9 mouse cellular contexts compared by ENCODE assay signal in the genomic region with DNA sequence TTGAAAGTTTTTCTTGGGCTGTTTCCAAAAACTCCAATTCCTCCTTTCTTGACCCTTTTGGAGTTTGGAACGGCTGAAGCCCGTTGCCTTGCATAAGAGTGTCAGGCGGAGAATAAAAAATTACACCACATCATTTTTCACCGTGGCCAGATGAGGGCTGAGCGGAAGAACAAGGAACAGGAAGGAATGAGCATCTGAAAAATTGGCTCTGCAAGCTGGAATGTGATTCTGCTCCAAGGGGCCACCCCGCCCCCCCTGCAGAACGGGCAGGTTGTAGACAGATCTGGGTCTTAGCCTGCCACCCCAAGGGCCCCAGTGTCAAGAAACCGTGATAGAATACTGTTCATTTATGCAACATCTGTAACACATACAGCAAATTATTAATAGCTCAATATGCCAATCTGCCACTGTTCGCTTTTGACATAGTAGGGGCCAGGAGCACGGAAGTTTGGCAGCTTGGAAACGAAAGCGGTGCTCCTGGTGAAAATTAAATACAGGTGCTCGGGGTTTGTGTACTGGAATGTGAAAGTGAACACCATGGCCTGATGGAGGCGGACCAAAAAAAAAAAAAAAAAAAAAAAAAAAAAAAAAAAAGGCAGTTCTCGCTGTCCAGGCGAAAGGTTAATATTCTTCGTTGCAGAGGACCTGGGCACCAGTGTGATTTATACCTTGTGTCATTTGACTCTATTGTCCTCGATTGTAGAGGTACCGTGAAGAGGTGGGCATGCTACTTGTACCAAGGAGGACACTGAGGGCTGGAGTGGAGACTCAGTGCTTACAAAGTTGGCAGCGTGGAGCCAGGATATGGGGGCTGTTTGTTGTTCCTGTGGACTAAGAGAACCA.
DNase-seq lines count a peak whose midpoint lies in the region; ATAC-seq lines count a peak whose summit lies in the region.
"Had no signal": no experiment of that assay in that cellular context is flagged by ENCODE, and none has a peak within 500 bp of the region (broad histone marks: within the 10 kb centered on the region; RNA-seq: fewer than 3 reads in every experiment).

No protein-coding gene starts in this region.

- H3K36me3 ChIP-seq in intestine, embryonic 14.5 days (ENCODE audit: control insufficient read depth, insufficient read depth, low read length) = no peaks in the 10 kb centered on the region
- H3K36me3 ChIP-seq in intestine, embryonic 16.5 days (ENCODE audit: control insufficient read depth, insufficient read depth, low read length) = no peaks in the 10 kb centered on the region
- H3K36me3 ChIP-seq: neural tube, embryonic 13.5 days had no signal

- H3K4me2 ChIP-seq in intestine, embryonic 14.5 days (ENCODE audit: low read length) = no peak overlapping the region
- H3K4me2 ChIP-seq in intestine, embryonic 16.5 days (ENCODE audit: low read depth, low read length) = no peak overlapping the region
- H3K4me2 ChIP-seq: neural tube, embryonic 13.5 days had no signal

- H3K9ac ChIP-seq in intestine, embryonic 14.5 days (ENCODE audit: low read length) = no peak overlapping the region
- H3K9ac ChIP-seq in intestine, embryonic 16.5 days (ENCODE audit: low read depth, low read length) = no peak overlapping the region
- H3K9ac ChIP-seq: neural tube, embryonic 13.5 days had no signal

- 48% methylated on average over 20 of the region's 20 CpGs for WGBS in intestine, embryonic 14.5 days
- 58% methylated on average over 20 of the region's 20 CpGs for WGBS in intestine, embryonic 16.5 days

- peaks cover 5% of the 10 kb centered on the region; the same call in 1 of the 2 replicates for H3K4me1 ChIP-seq in intestine, embryonic 14.5 days (replicated peaks; ENCODE audit: control insufficient read depth, insufficient read depth, low read length)
- no peaks in the 10 kb centered on the region for H3K4me1 ChIP-seq in intestine, embryonic 16.5 days (ENCODE audit: control insufficient read depth, insufficient read depth, low read length)

- no peak overlapping the region for H3K27ac ChIP-seq in intestine, embryonic 14.5 days (ENCODE audit: low read depth)
- no peak overlapping the region for H3K27ac ChIP-seq in intestine, embryonic 16.5 days (ENCODE audit: low read length)
- H3K27ac ChIP-seq: neural tube, embryonic 13.5 days had no signal

- H3K9me3 ChIP-seq in intestine, embryonic 14.5 days (ENCODE audit: control insufficient read depth, low read length) = no peaks in the 10 kb centered on the region
- no peaks in the 10 kb centered on the region for H3K9me3 ChIP-seq in intestine, embryonic 16.5 days (ENCODE audit: control insufficient read depth, low read length)
- H3K9me3 ChIP-seq: neural tube, embryonic 13.5 days had no signal

- no peaks in the 10 kb centered on the region for H3K27me3 ChIP-seq in intestine, embryonic 14.5 days (replicated peaks; ENCODE audit: control insufficient read depth, insufficient read depth, low read length)
- no peaks in the 10 kb centered on the region for H3K27me3 ChIP-seq in intestine, embryonic 16.5 days (replicated peaks; ENCODE audit: control insufficient read depth, insufficient read depth, low read length)
- H3K27me3 ChIP-seq: neural tube, embryonic 13.5 days had no signal

- DNase-seq in intestine, embryonic 14.5 days (ENCODE audit: low spot score) = peak; percentile 34
- peak; percentile 23 to 28 for DNase-seq in gastrocnemius, adult 8-10 months (ENCODE audit: low spot score in 2 of 2)
- peak; percentile 78 for DNase-seq in kidney, adult 11 months
- DNase-seq in lung, postnatal 10 days = peak; percentile 22
- DNase-seq in left cerebral cortex, adult 9 months (ENCODE audit: low spot score in 2 of 2) = no peak
- DNase-seq in B cell, adult 2 months = no peak
- no peak for DNase-seq in ovary, postnatal 14 days (ENCODE audit: low spot score)

- no peak for ATAC-seq in intestine, embryonic 14.5 days (replicated peaks; ENCODE audit: low FRiP score, low TSS enrichment, low read depth)
- ATAC-seq in intestine, embryonic 16.5 days = no peak

- no peak overlapping the region for H3K4me3 ChIP-seq in intestine, embryonic 14.5 days (ENCODE audit: low read depth, low read length)
- no peak overlapping the region for H3K4me3 ChIP-seq in intestine, embryonic 16.5 days (ENCODE audit: low read length)
- H3K4me3 ChIP-seq: neural tube, embryonic 13.5 days had no signal

Comparison
In these comparisons a context has a peak if more than half of its experiments do, and no peak if none do; other contexts are left out.
1. DNase-seq: peak in intestine, embryonic 14.5 days (single experiment), gastrocnemius, adult 8-10 months (2 of 2), kidney, adult 11 months (single experiment) and lung, postnatal 10 days (single experiment); none in left cerebral cortex, adult 9 months (0 of 2), B cell, adult 2 months (0 of 2) and ovary, postnatal 14 days (single experiment).